Mouse (Mus musculus) ovary, postnatal 36 days (tissue): ENCODE results near the gene Timm9.

Source experiments
- DNase-seq: peaks from one replicate; pipeline ENCODE4 v3.0.0; 2022; ENCODE audit warnings: low spot score, mixed read lengths

Timm9 gene

DNA sequence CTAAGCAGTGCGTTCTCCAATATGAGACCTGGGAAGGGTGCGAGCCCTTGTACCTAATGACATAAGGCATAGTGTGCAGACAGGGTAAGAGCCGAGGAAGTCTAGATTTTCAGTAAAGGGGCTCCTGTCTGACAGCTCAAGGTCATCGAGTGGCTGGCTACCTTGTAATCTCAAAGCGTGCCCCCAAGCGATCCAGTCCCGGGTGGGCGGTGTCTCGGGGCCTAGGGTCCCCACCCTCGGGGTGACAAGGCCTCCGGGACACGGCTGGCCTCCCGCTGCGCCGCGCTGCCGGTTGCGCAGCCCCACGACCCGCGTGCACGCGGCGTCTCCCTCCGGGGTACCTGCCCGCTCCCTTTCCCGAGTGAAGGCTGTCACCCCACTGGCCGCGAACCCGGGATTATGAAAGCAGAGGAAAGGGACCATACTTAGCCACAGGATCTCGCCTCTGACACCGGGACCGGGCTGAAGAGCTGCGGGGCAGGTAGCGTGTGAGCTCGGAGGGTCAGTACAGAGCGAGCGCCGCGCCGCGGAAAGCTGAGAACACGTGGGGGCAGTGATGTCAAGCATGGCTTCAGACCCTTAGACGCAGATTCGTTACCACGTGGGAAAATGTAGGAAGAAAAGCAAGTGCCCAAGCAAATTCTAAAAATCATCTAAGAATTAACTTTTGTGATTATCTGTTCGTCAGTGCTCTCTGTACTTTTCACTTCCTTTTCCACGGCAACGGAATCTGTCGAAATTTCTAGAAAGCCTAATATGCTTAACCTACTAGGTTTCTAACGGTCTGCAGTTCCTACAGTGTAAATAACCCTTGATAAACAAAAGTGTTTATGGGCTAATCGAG is at the start of gene Timm9, which contains the start of gene 2700049A03Rik:
Gene Timm9 (minus strand): TSS at position 555 of the 844 bp plus-strand sequence.
Gene 2700049A03Rik (plus strand): TSS at position 719 of the 844 bp plus-strand sequence.
- DNase-seq = peak; percentile 71

DNA sequence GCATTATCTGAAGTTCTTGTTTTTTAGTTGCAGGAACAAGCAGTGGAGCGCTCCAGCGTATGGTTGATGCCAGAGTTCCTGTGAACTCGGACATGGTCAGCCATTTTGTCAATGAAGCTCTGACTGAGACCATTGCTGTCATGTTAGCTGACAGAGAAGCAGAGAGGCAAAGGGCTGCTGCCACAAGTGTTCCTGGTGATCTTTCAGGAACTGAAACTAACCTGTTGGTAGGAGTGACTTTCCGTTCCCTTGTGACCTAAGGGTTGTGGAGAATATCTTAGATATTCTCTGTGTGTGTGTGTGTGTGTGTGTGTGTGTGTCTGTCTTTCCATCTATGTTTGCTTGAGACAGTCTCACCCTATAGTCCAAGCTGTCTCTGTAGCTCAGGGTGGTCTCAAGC is 47.9 kb upstream of the Timm9 start:
- no peak for DNase-seq

DNA sequence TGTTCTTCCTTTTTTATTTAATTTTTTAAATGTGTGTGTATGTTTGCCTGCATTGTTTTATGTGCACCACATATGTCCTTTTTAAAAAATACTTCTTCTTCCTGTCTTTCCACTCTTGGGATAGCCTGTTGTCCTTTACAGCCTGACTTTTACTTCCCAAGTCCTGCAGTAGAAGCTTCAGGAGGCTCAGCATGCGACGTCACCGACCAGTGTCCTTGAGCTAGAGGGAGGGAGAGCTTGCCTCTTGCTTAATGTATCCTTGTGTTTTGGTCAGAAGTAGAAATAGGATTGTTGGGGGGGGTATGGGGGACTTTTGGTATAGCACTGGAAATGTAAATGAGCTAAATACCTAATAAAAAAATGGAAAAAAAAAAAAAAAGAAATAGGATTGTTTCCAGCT is 47.3 kb upstream of the Timm9 start:
- no peak for DNase-seq

DNA sequence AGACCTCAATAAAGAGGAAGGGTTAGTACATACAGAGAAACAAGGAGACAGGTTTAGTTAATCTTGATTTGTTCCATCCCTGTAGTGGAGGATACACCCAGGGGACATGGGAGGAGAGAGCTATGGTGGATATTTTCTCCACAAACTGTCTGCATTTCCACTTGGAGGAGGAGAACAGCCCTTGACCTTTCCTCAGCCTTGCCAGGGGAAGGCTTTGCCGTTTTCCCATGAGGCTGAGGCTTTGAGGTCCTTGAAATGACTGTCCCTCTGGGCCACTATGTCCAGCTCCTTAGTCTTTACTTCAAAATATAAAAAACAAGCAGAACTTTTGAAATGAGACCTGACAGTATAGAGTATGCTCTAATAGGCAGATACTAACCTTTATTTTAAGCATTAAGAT is 33.4 kb upstream of the Timm9 start:
- DNase-seq = no peak

DNA sequence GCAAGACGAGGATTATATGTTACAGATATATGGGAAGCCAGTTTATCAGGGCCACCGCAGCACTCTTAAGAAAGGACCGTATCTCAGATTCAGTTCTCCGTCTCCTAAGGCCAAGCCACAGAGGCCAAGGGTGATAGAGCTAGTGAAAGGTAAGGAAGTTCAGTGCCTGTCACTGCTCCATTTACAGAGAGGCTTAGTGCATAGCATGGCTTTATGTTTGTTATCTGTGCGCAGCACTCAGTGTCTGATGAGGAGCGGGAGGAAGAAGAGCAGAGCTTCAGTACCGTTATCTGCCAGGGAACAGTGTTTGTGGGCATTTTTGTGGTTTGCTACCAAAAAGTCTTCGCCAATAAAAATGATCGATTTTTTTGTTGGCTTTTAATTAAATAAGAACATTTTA is 27.9 kb upstream of the Timm9 start:
- DNase-seq = no peak

DNA sequence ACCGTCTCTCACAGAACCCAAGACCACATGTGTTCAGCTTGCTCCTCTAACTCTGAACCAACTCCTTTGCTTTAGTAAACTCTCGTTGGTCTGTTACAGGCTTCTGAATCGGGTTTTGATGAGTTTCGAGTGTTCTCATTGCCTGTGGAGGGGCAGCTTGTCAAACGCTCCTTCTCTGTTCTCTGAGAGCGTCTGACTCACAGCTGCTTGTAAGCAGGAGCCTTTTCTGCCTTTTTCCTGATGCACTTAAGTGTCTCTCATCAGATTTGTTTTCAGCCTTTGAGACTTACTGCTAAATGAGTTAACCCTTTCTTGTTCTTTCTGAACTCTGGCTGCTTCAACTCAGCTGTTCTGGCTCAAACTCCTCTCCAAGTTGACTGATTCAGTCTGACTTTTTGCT is 21.5 kb upstream of the Timm9 start:
- DNase-seq = no peak

DNA sequence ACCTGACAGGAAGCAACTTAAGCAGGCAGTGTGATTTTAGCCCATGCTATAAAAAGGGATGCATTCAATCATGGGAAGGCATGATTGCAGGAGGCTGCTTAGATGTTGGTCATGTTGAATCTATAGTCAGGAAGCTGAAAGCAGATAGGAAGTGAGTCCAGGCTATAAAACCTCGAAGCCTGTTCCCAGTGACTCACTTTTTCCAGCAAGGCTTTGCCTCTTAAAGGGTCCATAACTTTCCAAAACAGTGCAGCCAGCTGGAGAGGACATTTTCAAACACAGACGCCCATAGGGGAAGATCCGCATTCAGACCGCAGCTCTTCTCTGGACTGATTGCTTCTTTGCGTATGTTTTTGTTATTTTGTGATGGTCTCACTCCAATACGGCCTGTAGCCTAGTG is 18.5 kb upstream of the Timm9 start:
- DNase-seq = no peak

DNA sequence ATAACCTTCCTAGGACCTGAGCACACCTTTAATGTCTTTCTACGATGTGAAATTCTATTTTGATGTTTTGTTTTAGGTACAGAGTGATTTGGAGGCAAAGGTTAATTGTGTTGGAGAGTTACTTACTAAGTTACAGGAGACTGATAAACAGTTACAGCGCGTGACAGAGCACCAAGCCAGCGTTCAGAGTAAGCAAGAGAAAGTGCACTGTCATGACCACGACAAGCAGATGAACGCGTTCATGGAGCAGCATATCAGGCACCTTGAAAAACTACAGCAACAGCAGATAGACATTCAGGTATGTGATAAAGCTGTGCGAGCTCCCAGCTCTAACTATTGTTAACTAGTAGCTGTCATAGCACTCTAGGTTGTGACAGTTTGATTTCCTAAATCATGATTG is 13.7 kb upstream of the Timm9 start:
- DNase-seq = no peak

DNA sequence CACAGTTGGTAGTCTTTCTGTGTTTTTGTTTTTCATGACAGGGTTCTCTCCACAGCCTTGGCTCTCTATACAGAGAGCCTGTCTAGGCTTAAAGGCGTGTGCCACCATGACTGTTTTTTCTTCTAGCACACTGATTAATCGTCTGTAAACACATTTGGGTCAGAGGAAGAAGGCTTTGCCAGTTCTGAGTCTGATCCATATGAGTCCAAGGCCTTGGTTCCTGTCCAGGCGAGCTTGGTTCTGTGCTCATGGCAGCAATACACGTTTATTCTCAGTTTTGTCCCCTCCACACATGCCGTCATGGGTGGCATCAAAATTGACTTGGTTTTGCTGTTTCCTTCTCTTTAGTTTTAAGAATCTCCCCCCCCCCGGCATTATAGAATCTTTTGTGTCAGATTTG is 13.0 kb upstream of the Timm9 start:
- DNase-seq = no peak

DNA sequence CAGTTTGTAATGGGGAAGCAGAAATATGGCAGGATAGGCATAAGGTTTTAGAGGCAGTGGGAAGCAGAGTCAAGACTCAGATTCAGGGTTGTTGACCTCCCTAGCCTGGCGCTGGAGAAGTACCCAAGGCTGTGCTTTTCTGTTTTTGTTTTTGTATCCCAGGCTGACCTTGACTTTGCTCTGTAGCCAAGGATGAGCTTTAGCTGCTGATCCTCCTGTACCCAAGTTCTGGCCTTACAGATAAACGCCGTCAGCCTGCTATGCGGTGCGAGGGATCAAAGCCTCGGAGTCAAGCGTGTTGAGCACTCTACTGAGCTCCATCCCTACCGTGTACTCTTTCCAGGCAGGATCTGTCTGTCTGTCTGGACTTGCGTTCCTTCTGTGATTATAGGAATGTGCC is 12.3 kb upstream of the Timm9 start:
- peak; percentile 24 for DNase-seq

DNA sequence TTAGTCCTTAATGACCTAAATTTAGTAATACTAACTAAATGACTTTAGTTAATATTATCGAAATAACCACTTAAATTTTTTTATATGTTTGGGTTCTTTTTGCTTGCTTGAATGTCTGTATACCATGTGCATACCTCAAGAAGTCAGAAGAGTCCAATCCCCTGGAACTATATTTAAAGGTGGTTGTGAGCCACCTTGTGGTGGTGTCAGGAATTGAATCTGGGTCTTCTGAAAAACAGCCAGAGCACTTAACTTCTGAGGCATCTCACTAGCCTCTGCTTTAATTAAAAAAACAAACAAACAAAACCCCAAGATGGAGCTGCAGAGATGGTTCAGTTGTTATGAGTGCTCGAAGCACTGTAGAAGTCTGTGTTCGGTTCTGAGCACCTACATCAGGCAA is 11.2 kb upstream of the Timm9 start:
- DNase-seq = peak; percentile 24

DNA sequence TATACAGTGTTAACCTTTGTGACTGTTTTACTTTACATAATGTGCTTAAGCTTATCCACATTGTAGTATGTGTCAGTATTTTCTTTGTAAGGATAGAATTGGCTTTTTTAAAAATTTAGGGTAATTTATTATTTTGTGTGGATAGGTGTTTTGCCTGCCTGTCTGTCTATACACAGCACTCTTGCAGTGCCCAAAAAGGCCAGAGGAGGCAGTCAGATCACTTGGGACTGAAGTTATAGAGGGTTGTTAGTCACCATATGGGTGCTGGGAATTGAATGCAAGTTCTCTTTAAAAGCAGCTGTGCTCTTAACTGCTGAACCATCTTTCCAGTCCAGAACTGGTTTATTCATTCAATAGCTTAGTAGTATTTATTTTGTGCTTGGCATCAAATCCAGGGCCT is 4.7 kb upstream of the Timm9 start:
- DNase-seq = no peak

DNA sequence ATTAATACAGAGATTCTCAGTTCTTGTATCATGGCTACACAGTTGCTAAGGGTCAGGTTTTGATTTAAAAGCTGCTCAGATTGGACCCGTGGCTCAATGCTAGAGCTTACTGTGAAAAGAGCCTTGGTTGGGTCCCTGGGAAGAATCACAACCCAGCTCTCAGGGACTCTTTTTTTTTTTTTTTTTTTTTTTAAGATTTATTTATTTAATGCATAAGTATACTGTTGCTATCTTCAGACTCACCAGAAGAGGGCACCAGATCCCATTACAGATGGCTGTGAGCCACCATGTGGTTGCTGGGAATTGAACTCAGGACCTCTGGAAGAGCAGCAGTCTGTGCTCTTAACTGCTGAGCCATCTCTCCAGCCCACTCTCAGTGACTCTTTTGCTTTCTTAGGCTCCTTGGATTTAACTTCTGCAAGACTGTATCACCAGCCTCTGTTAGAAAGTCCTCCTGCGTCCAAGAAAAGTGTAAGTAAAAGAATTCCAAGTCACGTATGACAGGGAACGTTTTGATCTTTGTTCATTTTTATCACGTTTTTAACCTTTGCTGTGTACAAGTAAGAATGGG is 2.9 kb upstream of the Timm9 start:
- no peak for DNase-seq

DNA sequence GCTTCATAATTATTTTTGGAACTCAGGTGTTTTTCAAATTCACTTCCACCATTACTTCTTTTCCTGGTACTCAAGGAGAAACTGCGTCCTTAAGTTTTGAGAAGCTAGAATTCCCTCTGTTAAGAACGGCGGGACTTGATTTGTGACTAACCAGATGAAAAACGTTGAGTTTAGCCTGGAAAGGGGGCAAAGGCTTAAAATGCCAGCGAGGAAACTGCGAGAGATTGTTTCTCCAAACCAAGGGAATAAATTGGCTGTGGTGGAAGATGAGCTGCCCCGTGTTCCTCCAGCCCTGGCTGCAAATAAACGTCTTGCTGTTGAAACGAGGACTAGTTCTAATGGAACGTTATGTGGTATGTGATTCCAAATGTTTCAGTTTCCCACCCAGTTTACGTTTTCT is 1.2 kb upstream of the Timm9 start:
- DNase-seq = no peak

DNA sequence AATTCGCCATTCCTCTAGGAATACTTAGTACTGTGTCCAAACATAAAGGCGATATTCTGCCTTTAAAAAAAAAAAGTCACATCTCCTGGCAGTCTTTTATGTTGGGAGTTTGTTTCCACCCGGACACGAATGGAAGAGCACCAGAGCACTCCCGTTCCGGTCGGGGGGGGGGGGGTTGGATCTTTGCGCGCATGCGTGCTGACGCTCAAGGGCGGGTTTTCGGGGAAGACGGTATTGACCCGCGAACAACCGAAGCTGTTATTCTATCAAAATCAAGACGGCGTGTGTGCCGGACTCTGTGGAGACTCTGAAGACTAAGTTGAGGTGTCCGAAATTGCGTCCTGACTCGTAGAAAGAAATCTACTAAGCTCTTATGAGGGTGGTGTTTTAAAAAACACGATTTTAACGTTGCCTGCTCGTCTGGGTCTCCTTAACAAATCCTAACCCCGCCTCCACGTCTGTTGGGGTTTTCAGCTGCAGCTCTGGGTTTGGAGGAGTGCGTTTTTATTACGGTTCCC is 549 bp upstream of the Timm9 start:
- DNase-seq = peak; percentile 76

DNA sequence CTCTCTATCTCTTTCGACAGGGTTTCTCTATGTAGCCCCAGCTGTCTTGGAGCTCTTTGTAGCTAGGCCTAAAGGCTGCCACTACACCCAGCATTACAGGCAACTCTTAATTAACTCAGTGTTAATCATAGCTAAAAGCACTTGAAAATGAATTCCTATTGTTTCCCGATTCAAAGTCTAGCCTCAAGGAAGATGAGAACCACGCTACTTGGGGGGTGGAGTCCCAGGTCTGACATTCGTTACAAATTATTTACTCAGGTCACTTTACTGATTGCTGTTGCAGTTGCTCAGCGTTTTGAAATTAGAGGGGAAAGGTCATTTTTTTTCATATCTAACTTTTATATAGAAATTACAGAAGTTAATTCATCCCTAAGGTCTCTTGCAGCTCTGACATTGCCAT is 903 bp downstream of the Timm9 start:
- DNase-seq = no peak

DNA sequence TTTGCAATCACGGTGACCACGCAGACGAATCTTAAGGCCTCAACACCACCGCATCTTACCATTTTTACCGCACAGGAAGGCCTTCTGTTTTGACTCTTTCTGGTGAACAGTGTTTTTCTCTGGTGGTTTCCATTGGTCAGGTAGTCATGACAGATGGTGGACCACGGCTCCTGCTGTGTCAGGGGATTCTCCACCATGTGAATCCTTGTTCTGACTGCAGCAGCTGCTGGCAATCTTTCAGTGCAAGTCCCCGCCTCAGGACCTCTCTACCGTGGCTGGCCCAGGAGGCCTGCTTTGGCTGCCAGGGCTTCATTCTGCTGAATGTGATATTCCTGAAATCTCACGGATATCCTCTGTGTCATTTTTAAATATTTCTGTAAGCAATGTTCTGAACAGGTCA is 13.2 kb downstream of the Timm9 start:
- no peak for DNase-seq

DNA sequence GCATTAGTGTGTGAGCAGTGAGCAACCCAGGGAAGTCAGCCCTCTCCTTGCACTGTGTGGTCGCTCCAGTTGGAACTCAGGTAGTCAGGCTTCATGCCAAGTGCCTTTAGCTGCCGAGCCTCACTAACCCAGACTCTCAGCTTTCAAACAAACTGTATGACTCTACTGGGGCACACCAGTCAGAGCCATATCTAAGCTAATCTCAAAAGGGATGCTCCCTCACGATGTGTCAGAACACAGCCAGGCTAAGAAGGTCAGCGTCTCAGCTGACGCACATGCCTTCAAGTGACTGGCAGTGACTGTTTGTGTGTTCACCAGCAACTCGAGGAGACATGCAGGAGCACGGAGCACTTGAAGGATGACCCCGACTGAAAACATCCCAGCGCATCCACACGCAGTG is 13.8 kb downstream of the Timm9 start:
- no peak for DNase-seq

DNA sequence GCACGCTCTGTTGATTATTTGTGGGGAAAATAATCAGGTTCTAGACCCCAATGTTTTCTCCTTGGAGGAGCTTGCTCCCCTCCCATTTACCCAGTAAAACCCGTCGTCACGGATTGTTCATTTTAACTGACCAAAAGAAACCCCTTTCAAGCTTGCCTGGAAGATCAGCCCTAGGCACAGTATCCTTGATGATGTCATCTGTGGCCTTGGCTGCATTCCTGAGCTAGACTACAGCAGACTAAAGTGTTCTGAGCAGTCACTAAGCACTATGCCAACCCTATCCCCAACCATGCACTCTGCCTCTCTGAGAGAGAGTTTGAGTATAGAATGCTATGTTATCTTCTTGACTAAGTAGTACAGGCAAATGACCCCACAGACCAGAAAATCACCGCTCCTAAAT is 20.1 kb downstream of the Timm9 start:
- no peak for DNase-seq

DNA sequence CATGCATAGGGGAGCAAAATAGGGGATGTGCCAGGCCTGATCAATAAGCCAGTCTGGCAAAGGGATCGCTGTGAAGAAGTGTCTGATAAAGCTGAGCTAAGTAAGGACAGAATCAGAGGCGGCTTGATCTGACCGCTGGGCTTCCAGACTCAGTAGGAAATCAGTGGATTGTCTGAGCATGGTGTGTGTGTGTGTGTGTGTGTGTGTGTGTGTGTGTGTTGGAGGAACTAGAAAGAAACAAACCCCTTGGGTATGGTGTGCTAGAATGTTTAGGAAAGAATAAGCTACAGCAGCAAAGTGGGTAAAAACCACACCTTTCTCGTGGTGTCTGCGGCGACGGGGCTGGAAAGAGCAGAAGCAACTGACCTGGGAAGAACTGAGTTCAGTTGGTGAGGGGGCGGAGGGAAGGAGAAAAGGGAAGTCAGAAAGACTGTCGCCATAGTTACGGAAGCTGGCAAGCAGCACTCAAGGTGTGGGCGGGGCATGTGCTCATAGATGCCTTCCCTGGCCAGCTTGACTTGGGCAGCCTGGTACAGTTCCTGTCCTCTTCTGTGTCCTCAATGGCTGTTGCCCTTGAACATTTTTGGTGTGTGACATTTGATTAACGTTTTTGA is 22.7 kb downstream of the Timm9 start:
- DNase-seq = peak; percentile 53

DNA sequence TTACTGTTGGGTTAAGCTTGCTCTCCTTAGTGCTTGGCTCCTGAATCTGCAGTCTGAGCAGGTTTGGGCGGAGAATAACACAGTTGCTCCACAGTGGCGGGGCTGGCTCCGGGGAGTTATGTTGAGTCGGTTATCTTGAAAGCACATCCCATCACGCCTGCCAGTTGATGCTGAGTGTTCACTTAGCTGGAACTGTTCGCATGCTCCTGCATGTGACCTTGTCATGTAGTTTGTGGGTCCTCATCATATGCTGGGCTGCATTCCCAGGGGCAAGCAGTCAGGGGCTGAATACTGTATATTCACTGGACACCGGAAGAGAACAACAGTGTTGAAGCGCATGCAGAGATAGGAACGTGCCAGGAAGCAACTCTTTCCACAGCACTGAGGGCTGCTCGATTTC is 23.4 kb downstream of the Timm9 start:
- DNase-seq = no peak

DNA sequence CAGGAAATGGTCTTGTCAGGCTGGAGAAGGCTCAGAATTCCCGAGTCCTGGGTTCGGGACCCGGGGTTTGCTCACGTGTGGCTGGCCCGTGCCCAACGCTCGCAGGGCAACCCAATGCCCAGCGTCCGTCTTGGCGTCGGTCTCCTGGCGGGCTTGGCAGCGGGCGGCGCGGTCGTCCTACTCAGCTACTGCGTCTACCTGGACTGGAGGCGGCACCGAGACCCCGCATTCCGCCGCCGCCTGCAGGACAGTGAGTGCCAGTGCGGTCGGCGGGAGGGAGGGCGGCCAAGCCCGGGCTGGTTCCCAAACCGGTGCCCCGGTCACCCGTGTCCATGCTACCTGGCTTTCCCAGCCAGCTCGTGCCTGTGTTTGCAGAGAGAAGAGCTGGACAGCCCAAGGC is 25.2 kb downstream of the Timm9 start, which contains the start of gene Tomm20l:
Gene Tomm20l (plus strand): TSS at position 98 of the 400 bp plus-strand sequence.
- DNase-seq = peak; percentile 61

DNA sequence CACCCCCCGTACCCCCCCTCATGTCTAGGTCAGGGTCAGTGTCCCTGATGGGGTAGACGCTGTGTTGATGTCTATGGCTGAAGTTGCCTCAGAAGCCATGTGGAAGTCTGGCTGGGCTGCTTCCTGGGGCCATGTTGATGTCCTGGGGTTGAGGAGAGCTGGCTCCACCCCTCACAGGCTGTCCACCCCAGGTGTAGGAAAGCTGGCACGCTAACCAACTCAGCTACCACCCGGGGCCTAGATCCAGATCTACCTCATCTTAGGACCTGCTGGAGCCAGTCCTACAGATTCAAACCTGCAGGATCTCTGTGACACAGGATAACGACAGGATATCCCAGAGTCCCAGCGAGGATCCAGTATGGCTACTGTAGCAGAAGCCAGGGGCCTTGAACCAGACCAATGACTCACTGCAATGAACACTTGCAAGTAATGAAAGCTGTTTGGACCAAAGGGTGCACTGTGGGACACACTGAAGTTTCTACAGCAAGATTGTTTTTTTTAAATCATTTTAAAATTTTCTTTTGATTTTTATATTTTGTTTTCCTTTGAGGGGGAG is 29.2 kb downstream of the Timm9 start:
- DNase-seq = no peak
